In genomic region chr14:76033221-76033637, GRCm38 (mm10) we compare ENCODE assay signal across 14 mouse cellular contexts. TPM values are rescaled to one million over a fixed set of nuclear protein-coding genes. Genes with fewer than 3 reads are reported as not detected.
A peak's percentile ranks its signal among the peaks of the same experiment; 100 is the strongest.
DNase-seq lines count a peak whose midpoint lies in the region; TF ChIP-seq lines count a peak whose summit lies in the region.
"Had no signal": no experiment of that assay in that cellular context is flagged by ENCODE, and none has a peak within 500 bp of the region (broad histone marks: within the 10 kb centered on the region; RNA-seq: fewer than 3 reads in every experiment).

No protein-coding gene starts in this region.

- H3K27me3 ChIP-seq in midbrain, embryonic 10.5 days (ENCODE audit: low read depth, poor library complexity, severe bottlenecking), result no peaks in the 10 kb centered on the region

- H3K4me3 ChIP-seq in layer of hippocampus, adult 2 months, result no peak overlapping the region
- H3K4me3 ChIP-seq in midbrain, embryonic 10.5 days, result peak overlapping the region; percentile 14
- H3K4me3 ChIP-seq: gastrocnemius, adult 2 months had no signal

- WGBS in midbrain, embryonic 10.5 days, result 9% methylated on average over 7 of the region's 7 CpGs

- no peak for TF ChIP-seq CTCF in layer of hippocampus, adult 2 months (conservative IDR thresholded peaks at IDR 0.05)

- H3K27ac ChIP-seq in layer of hippocampus, adult 2 months, result peak overlapping the region; percentile 87
- peak overlapping the region; percentile 83 for H3K27ac ChIP-seq in midbrain, embryonic 10.5 days (replicated peaks)
- H3K27ac ChIP-seq: gastrocnemius, adult 2 months; macrophage had no signal

- no peak for DNase-seq in layer of hippocampus, adult 2 months (ENCODE audit: low spot score in 2 of 2)
- DNase-seq in layer of hippocampus, adult 18-20 months (ENCODE audit: low spot score in 2 of 2), result no peak
- DNase-seq in forelimb bud, embryonic 11.5 days (ENCODE audit: low read depth, low spot score), result peak; percentile 72
- peak; percentile 61 for DNase-seq in midbrain, embryonic 10.5 days (ENCODE audit: low spot score)
- peak; percentile 83 for DNase-seq in retina, postnatal 1 day
- no peak for DNase-seq in layer of hippocampus, postnatal 14 days (ENCODE audit: low spot score in 2 of 2)
- DNase-seq in gastrocnemius, postnatal 14 days, result no peak
- DNase-seq in heart, postnatal 4 days, result no peak
- DNase-seq: adrenal gland, postnatal 10 days; cerebellum, adult 9-11 months; gastrocnemius, adult 2 months; heart, postnatal 14 days; kidney, postnatal 14 days had no signal

- H3K36me3 ChIP-seq in midbrain, embryonic 10.5 days, result no peaks in the 10 kb centered on the region

- peaks cover 50% of the 10 kb centered on the region for H3K4me1 ChIP-seq in midbrain, embryonic 10.5 days

- intact Hi-C loops in gastrocnemius, postnatal 14 days (cut with DNase I; ENCODE audit: low total_unique reads), result no loop called here

- no peaks in the 10 kb centered on the region for H3K9me3 ChIP-seq in midbrain, embryonic 10.5 days (replicated peaks)

RNA-seq across cellular contexts. Expression of gene Gtf2f2, which starts 22.6 kb away (rescaled TPM):
- 10 to 100 TPM; 19.3 to 22.8 TPM for total RNA-seq in layer of hippocampus, adult 2 months (2021)
- 10 to 100 TPM; 22.4 to 23.0 TPM for total RNA-seq in layer of hippocampus, adult 18-20 months (2021)
- polyA plus RNA-seq in midbrain, embryonic 10.5 days (2016; fragmentation: Nextera tagmentation; extraction: Ambion mirVana), result 55.5 and 58.9 TPM in 2 replicates
- total RNA-seq in layer of hippocampus, postnatal 14 days (2021), result 10 to 100 TPM; 21.1 to 22.5 TPM
- 10 to 100 TPM; 11.0 to 12.9 TPM for total RNA-seq in gastrocnemius, postnatal 14 days (2021)
- 10 to 100 TPM; 25.0 to 27.4 TPM for total RNA-seq in heart, postnatal 4 days (2021)

Comparison
In these comparisons a context has a peak if more than half of its experiments do, and no peak if none do; other contexts are left out.
1. DNase-seq: peak in forelimb bud, embryonic 11.5 days (single experiment), midbrain, embryonic 10.5 days (single experiment) and retina, postnatal 1 day (single experiment); none in layer of hippocampus, adult 2 months (0 of 2), layer of hippocampus, adult 18-20 months (0 of 2), layer of hippocampus, postnatal 14 days (0 of 2), gastrocnemius, postnatal 14 days (single experiment) and heart, postnatal 4 days (single experiment).